Mouse (Mus musculus): ENCODE measurements around the gene Vmn2r101. TPM values are rescaled to one million over a fixed set of nuclear protein-coding genes. Genes with fewer than 3 reads are reported as not detected.

Vmn2r101 gene
- not detected for total RNA-seq (2021)
- long read RNA-seq, experiment 1, result 0 reads
- long read RNA-seq, experiment 2, result 0 reads

- DNase-seq (ENCODE audit: low spot score in 2 of 2), result no peak
These were observed at the start of gene Vmn2r101 for GRCm38 (mm10) chr17:19576927-19577326. Gene Vmn2r101, plus strand, starts transcription at chr17:19577227.

GRCm38 (mm10) chr17:19629328-19629727 is 52.3 kb downstream of the Vmn2r101 start:
- no peak for DNase-seq (ENCODE audit: low spot score in 2 of 2)

- DNase-seq (ENCODE audit: low spot score in 2 of 2), result no peak
These were observed 81.4 kb downstream of the Vmn2r101 start for GRCm38 (mm10) chr17:19658447-19658846.

- no peak for DNase-seq (ENCODE audit: low spot score in 2 of 2)
These were observed 83.0 kb downstream of the Vmn2r101 start, which contains the start of gene Vmn2r102 for GRCm38 (mm10) chr17:19660028-19660427. Gene Vmn2r102, plus strand, starts transcription at chr17:19660328.

Other genes with a start within 250 kb of the Vmn2r101 start
- not detected for gene Vmn2r99, start 215.3 kb upstream of the Vmn2r101 start, total RNA-seq (2021)
- not detected for gene Vmn2r100, start 72.5 kb upstream of the Vmn2r101 start, total RNA-seq (2021)
- gene Vmn2r102, start 83.1 kb downstream of the Vmn2r101 start, total RNA-seq (2021), result not detected
- gene Vmn2r103, start 196.1 kb downstream of the Vmn2r101 start, total RNA-seq (2021), result not detected

Data from adrenal gland, postnatal 4 days (tissue).